9 mouse cellular contexts compared by ENCODE assay signal in the genomic region with DNA sequence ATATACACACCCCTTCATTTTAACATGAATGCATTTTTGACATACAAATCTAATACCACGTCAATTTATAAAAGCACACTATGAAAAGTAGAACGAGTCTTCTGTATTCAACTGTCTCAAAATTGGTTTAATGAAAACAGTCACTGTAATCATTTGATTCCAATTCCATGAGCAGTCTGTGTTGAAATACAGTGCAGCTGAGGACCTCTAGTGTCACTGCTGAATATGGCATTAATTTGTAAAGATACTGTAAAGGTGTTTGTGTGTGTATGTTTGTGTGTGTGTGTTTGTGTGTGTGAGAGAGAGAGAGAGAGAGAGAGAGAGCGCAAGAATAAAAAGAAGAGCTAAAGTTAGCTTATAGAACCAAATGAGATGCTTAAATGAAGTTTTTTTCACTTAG. TPM values are rescaled to one million over a fixed set of nuclear protein-coding genes. Genes with fewer than 3 reads are reported as not detected.
DNase-seq lines count a peak whose midpoint lies in the region; ATAC-seq and TF ChIP-seq lines count a peak whose summit lies in the region.
"Had no signal": no experiment of that assay in that cellular context is flagged by ENCODE, and none has a peak within 500 bp of the region (broad histone marks: within the 10 kb centered on the region; RNA-seq: fewer than 3 reads in every experiment).

No protein-coding gene starts in this region.

- no peak overlapping the region for H3K4me2 ChIP-seq in lung, postnatal 0 days (replicated peaks; ENCODE audit: low read depth, low read length)
- H3K4me2 ChIP-seq in midbrain, postnatal 0 days (ENCODE audit: low read depth, low read length, poor library complexity, severe bottlenecking) = no peak overlapping the region

- 70% methylated on average over 3 of the region's 3 CpGs for WGBS in lung, postnatal 0 days
- 75% methylated on average over 3 of the region's 3 CpGs for WGBS in midbrain, postnatal 0 days

- H3K4me1 ChIP-seq in lung, postnatal 0 days (ENCODE audit: insufficient read depth, low read depth, low read length) = no peaks in the 10 kb centered on the region
- no peaks in the 10 kb centered on the region for H3K4me1 ChIP-seq in midbrain, postnatal 0 days (ENCODE audit: insufficient read depth, low read length)

- no peaks in the 10 kb centered on the region for H3K9me3 ChIP-seq in lung, postnatal 0 days (ENCODE audit: low read length)
- H3K9me3 ChIP-seq in midbrain, postnatal 0 days (ENCODE audit: low read length) = no peaks in the 10 kb centered on the region

- no peaks in the 10 kb centered on the region for H3K36me3 ChIP-seq in lung, postnatal 0 days (ENCODE audit: insufficient read depth, low read length)
- H3K36me3 ChIP-seq in midbrain, postnatal 0 days (ENCODE audit: insufficient read depth, low read length) = no peaks in the 10 kb centered on the region

- no peak for TF ChIP-seq EP300 in lung, postnatal 0 days (IDR thresholded peaks at IDR 0.05)

- no peak for DNase-seq in frontal cortex, postnatal 14 days (ENCODE audit: low spot score in 2 of 2)
- DNase-seq in lung, postnatal 0 days (ENCODE audit: low spot score) = peak; percentile 56
- DNase-seq in lung, postnatal 4 days = no peak
- peak; percentile 39 for DNase-seq in c-Kit-positive CD71-positive TER-119-negative erythroid progenitor cells, embryonic 14.5 days (ENCODE audit: low read depth)
- peak; percentile 69 for DNase-seq in midbrain, postnatal 0 days (ENCODE audit: low spot score)
- no peak for DNase-seq in left cerebral cortex, adult 11 months (ENCODE audit: low spot score)
- no peak for DNase-seq in heart, adult 11 months

- no peak overlapping the region for H3K4me3 ChIP-seq in lung, postnatal 0 days (ENCODE audit: low read depth, low read length)
- H3K4me3 ChIP-seq in midbrain, postnatal 0 days (ENCODE audit: low read depth, low read length) = no peak overlapping the region
- H3K4me3 ChIP-seq: erythroblast, embryonic 14.5 days had no signal

- no peak overlapping the region for H3K9ac ChIP-seq in lung, postnatal 0 days (replicated peaks; ENCODE audit: low read depth)
- H3K9ac ChIP-seq in midbrain, postnatal 0 days (replicated peaks; ENCODE audit: low read length, poor library complexity, severe bottlenecking) = no peak overlapping the region

- peak; percentile 86 for ATAC-seq in frontal cortex, adult (ENCODE audit: low TSS enrichment)
- ATAC-seq in lung, postnatal 0 days = no peak
- ATAC-seq in midbrain, postnatal 0 days (ENCODE audit: low FRiP score) = peak; percentile 52; the same call in 1 of the 2 replicates

- peak; percentile 78 for TF ChIP-seq CTCF in lung, postnatal 0 days (IDR thresholded peaks at IDR 0.05)
- peak; percentile 90 for TF ChIP-seq CTCF in midbrain, postnatal 0 days (IDR thresholded peaks at IDR 0.05)

- H3K27ac ChIP-seq in lung, postnatal 0 days (ENCODE audit: low read length) = no peak overlapping the region
- H3K27ac ChIP-seq in midbrain, postnatal 0 days (ENCODE audit: low read depth, low read length) = no peak overlapping the region

- no peaks in the 10 kb centered on the region for H3K27me3 ChIP-seq in lung, postnatal 0 days (replicated peaks; ENCODE audit: insufficient read depth, low read length)
- no peaks in the 10 kb centered on the region for H3K27me3 ChIP-seq in midbrain, postnatal 0 days (ENCODE audit: insufficient read depth, low read length)

RNA-seq across cellular contexts. Expression of a gene that starts 17.2 kb away (rescaled TPM):
- polyA plus RNA-seq in lung, postnatal 0 days (2015; fragmentation: Nextera tagmentation; extraction: Ambion mirVana) = 48.9 and 50.1 TPM in 2 replicates
- total RNA-seq in midbrain, postnatal 0 days (2014; rRNA removed) = 32.1 and 45.5 TPM in 2 replicates
- polyA plus RNA-seq in midbrain, postnatal 0 days (2015; fragmentation: Nextera tagmentation; extraction: Ambion mirVana) = 63.2 and 67.2 TPM in 2 replicates

RNA-seq across cellular contexts. Expression of a gene that starts 17.4 kb away (rescaled TPM):
- polyA plus RNA-seq in lung, postnatal 0 days (2015; fragmentation: Nextera tagmentation; extraction: Ambion mirVana) = 11.3 and 13.9 TPM in 2 replicates
- total RNA-seq in midbrain, postnatal 0 days (2014; rRNA removed) = 43.5 and 45.6 TPM in 2 replicates
- 31.0 and 33.2 TPM in 2 replicates for polyA plus RNA-seq in midbrain, postnatal 0 days (2015; fragmentation: Nextera tagmentation; extraction: Ambion mirVana)

Comparison
In these comparisons a context has a peak if more than half of its experiments do, and no peak if none do; other contexts are left out.
1. DNase-seq: peak in lung, postnatal 0 days (single experiment), c-Kit-positive CD71-positive TER-119-negative erythroid progenitor cells, embryonic 14.5 days (single experiment) and midbrain, postnatal 0 days (single experiment); none in frontal cortex, postnatal 14 days (0 of 2), lung, postnatal 4 days (0 of 2), left cerebral cortex, adult 11 months (single experiment) and heart, adult 11 months (single experiment).